Mouse (Mus musculus) brain, embryonic 14.5 days (tissue): ENCODE measurements around the gene Fat2.

ENCODE experiments used
- CTCF ChIP-seq: fragments of 200-500 bp; IDR thresholded peaks from 2 replicates; pipeline ENCODE4 v1.5.1; 2012; ENCODE audit warnings: inconsistent platforms, mild to moderate bottlenecking, moderate library complexity, borderline replicate concordance; ENCODE audit not compliant: insufficient read depth, insufficient read length; ENCODE audit errors: extremely low read depth
- POLR2A ChIP-seq: fragments of 200-500 bp; IDR thresholded peaks from 2 replicates; pipeline ENCODE4 v1.6.1; 2012; ENCODE audit warnings: mild to moderate bottlenecking, inconsistent platforms, borderline replicate concordance; ENCODE audit not compliant: poor library complexity, insufficient read depth, insufficient read length, severe bottlenecking; ENCODE audit errors: extremely low read depth

DNA sequence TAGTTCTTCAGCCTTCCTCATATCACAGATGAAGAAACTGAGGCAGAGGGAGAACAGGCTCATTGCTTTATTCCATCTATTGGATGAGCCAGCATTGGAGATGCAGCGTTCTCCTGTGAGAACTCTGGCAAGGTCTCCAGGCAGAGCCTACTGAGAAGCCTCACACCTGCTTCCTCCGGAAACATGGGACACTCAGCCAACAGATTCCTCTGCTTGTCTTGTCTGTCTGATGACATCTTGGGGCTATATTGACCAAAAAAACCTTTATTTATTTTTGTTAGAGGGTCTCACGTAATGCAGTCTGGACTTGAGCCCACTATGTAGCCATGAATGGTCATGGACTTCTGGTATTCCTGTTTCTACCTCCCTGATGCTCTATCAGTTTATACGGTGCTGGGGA lies 1.8 kb downstream of the Fat2 start:
- TF ChIP-seq POLR2A (no peak), CTCF (no peak)
